Comparison of ENCODE assay signal across 7 mouse cellular contexts in genomic region chr14:25486742-25487469, GRCm38 (mm10). TPM values are rescaled to one million over a fixed set of nuclear protein-coding genes. Genes with fewer than 3 reads are reported as not detected.
DNase-seq lines count a peak whose midpoint lies in the region; ATAC-seq and TF ChIP-seq lines count a peak whose summit lies in the region.

No protein-coding gene starts in this region.

- TF ChIP-seq CTCF in bone marrow, adult 2 months (IDR thresholded peaks at IDR 0.05; ENCODE audit: control insufficient read depth, insufficient read depth, low read length): no peak

- DNase-seq in kidney, adult 11 months: no peak
- no peak for DNase-seq in spleen, postnatal 10 days (ENCODE audit: low spot score in 2 of 2)
- no peak for DNase-seq in layer of hippocampus, adult 9-11 months

- no peaks in the 10 kb centered on the region for H3K27me3 ChIP-seq in kidney, embryonic 16.5 days (ENCODE audit: insufficient read depth, low read length)
- H3K27me3 ChIP-seq in heart, embryonic 16.5 days (ENCODE audit: control insufficient read depth, insufficient read depth, low read length): no peaks in the 10 kb centered on the region
- H3K27me3 ChIP-seq in midbrain, embryonic 13.5 days: no peaks in the 10 kb centered on the region

- WGBS in kidney, embryonic 16.5 days: 71% methylated on average over 9 of the region's 9 CpGs
- 50% methylated on average over 9 of the region's 9 CpGs for WGBS in bone marrow, adult 2 months
- WGBS in heart, embryonic 16.5 days: 52% methylated on average over 9 of the region's 9 CpGs
- 75% methylated on average over 9 of the region's 9 CpGs for WGBS in midbrain, embryonic 13.5 days

- H3K36me3 ChIP-seq in kidney, embryonic 16.5 days (ENCODE audit: insufficient read depth, low read length): no peaks in the 10 kb centered on the region
- H3K36me3 ChIP-seq in heart, embryonic 16.5 days (ENCODE audit: control insufficient read depth, insufficient read depth): no peaks in the 10 kb centered on the region
- H3K36me3 ChIP-seq in midbrain, embryonic 13.5 days: no peaks in the 10 kb centered on the region

- no peak for TF ChIP-seq POLR2A in bone marrow, adult 2 months (IDR thresholded peaks at IDR 0.05; ENCODE audit: borderline replicate concordance, control insufficient read depth, low read depth, low read length)

- no peak for ATAC-seq in kidney, embryonic 16.5 days (ENCODE audit: low FRiP score, low TSS enrichment)
- ATAC-seq in heart, embryonic 16.5 days (replicated peaks; ENCODE audit: extremely low read depth, insufficient read depth, low FRiP score): no peak
- ATAC-seq in midbrain, embryonic 13.5 days: no peak

- 0 out of 2 replicates have a peak overlapping the region, but pooled peaks have one; percentile 9 for H3K9ac ChIP-seq in kidney, embryonic 16.5 days (replicated peaks; ENCODE audit: low read length)
- H3K9ac ChIP-seq in heart, embryonic 16.5 days (ENCODE audit: low read length): peak overlapping the region; percentile 64
- 0 out of 2 replicates have a peak overlapping the region, but pooled peaks have one; percentile 17 for H3K9ac ChIP-seq in midbrain, embryonic 13.5 days (replicated peaks)

- H3K4me1 ChIP-seq in kidney, embryonic 16.5 days (ENCODE audit: insufficient read depth, low read length): peaks cover 93% of the 10 kb centered on the region
- peaks cover 28% of the 10 kb centered on the region for H3K4me1 ChIP-seq in bone marrow, adult 2 months (ENCODE audit: control insufficient read depth, insufficient read depth, low read length)
- H3K4me1 ChIP-seq in heart, embryonic 16.5 days (ENCODE audit: control insufficient read depth, insufficient read depth, low read length): peaks cover 91% of the 10 kb centered on the region
- peaks cover 100% of the 10 kb centered on the region for H3K4me1 ChIP-seq in midbrain, embryonic 13.5 days (replicated peaks)

- H3K4me2 ChIP-seq in kidney, embryonic 16.5 days (replicated peaks; ENCODE audit: low read depth, low read length): no peak overlapping the region
- H3K4me2 ChIP-seq in heart, embryonic 16.5 days (ENCODE audit: low read depth, low read length): no peak overlapping the region
- H3K4me2 ChIP-seq in midbrain, embryonic 13.5 days (replicated peaks): no peak overlapping the region

- no peak overlapping the region for H3K4me3 ChIP-seq in kidney, embryonic 16.5 days (ENCODE audit: low read length)
- no peak overlapping the region for H3K4me3 ChIP-seq in bone marrow, adult 2 months (replicated peaks; ENCODE audit: control insufficient read depth, low read depth, low read length)
- no peak overlapping the region for H3K4me3 ChIP-seq in heart, embryonic 16.5 days (ENCODE audit: low read length)
- no peak overlapping the region for H3K4me3 ChIP-seq in midbrain, embryonic 13.5 days (replicated peaks)

- no peak overlapping the region for H3K27ac ChIP-seq in kidney, embryonic 16.5 days (ENCODE audit: low read length)
- peak overlapping the region; percentile 66 for H3K27ac ChIP-seq in bone marrow, adult 2 months (ENCODE audit: control insufficient read depth, insufficient read depth, low read depth, low read length, poor library complexity)
- peak overlapping the region; percentile 92 for H3K27ac ChIP-seq in heart, embryonic 16.5 days (ENCODE audit: low read length)
- H3K27ac ChIP-seq in midbrain, embryonic 13.5 days: 0 out of 2 replicates have a peak overlapping the region, but pooled peaks have one; percentile 68

- H3K9me3 ChIP-seq in kidney, embryonic 16.5 days (ENCODE audit: low read length): no peaks in the 10 kb centered on the region
- no peaks in the 10 kb centered on the region for H3K9me3 ChIP-seq in heart, embryonic 16.5 days (replicated peaks; ENCODE audit: control insufficient read depth, low read length)
- H3K9me3 ChIP-seq in midbrain, embryonic 13.5 days: no peaks in the 10 kb centered on the region

RNA-seq across cellular contexts. Expression of gene Zmiz1, which starts 27.9 kb away (rescaled TPM):
- polyA plus RNA-seq in kidney, embryonic 16.5 days (2015; fragmentation: Nextera tagmentation; extraction: Ambion mirVana): 36.0 and 46.6 TPM in 2 replicates
- polyA plus RNA-seq in bone marrow, adult 2 months (2011; ENCODE audit: insufficient read depth, insufficient read length, low replicate concordance, missing spikeins): 12.6 and 27.2 TPM in 2 replicates
- polyA plus RNA-seq in heart, embryonic 16.5 days (2015; fragmentation: Nextera tagmentation; extraction: Ambion mirVana): 20.6 and 22.6 TPM in 2 replicates
- polyA plus RNA-seq in midbrain, embryonic 13.5 days (2015; fragmentation: Nextera tagmentation; extraction: Ambion mirVana): 68.8 and 80.3 TPM in 2 replicates

Comparison
In these comparisons a context has a peak if more than half of its experiments do, and no peak if none do; other contexts are left out.
1. H3K9ac ChIP-seq: peak in every context shown above with its lines; median percentile 64 in heart, embryonic 16.5 days; 17 in midbrain, embryonic 13.5 days; 9 in kidney, embryonic 16.5 days.